Mouse (Mus musculus) midbrain, embryonic 13.5 days (tissue): ENCODE measurements around the gene 5730480H06Rik. TPM values are rescaled to one million over a fixed set of nuclear protein-coding genes. Genes with fewer than 3 reads are reported as not detected.

ENCODE experiments used
- ATAC-seq: fragments of 200-750 bp; cut with Nextera tagmentation; 2 replicates; pipeline ENCODE4 v1.8.0; 2017; ENCODE audit warnings: mild to moderate bottlenecking, moderate TSS enrichment, moderate library complexity
- H3K27ac ChIP-seq: fragments of 300-500 bp; sonication (generic); 2 replicates; pipeline ENCODE4 v1.5.1; 2015; ENCODE audit warnings: inconsistent platforms, mild to moderate bottlenecking, moderate library complexity
- H3K27me3 ChIP-seq: fragments of 300-500 bp; sonication (generic); 2 replicates; pipeline ENCODE4 v1.6.1; 2015; ENCODE audit warnings: mild to moderate bottlenecking, inconsistent platforms
- H3K36me3 ChIP-seq: fragments of 300-500 bp; sonication (generic); 2 replicates; pipeline ENCODE4 v1.6.1; 2015; ENCODE audit warnings: mild to moderate bottlenecking, inconsistent platforms
- H3K4me1 ChIP-seq: fragments of 300-500 bp; sonication (generic); replicated peaks from 2 replicates; pipeline ENCODE4 v1.6.1; 2015; ENCODE audit warnings: inconsistent platforms
- H3K4me2 ChIP-seq: fragments of 300-500 bp; sonication (generic); replicated peaks from 2 replicates; pipeline ENCODE4 v1.6.1; 2015; ENCODE audit warnings: moderate library complexity, mild to moderate bottlenecking, inconsistent platforms
- H3K4me3 ChIP-seq: fragments of 300-500 bp; sonication (generic); replicated peaks from 2 replicates; pipeline ENCODE4 v1.5.1; 2015; ENCODE audit warnings: mild to moderate bottlenecking, inconsistent platforms
- H3K9ac ChIP-seq: fragments of 300-500 bp; sonication (generic); replicated peaks from 2 replicates; pipeline ENCODE4 v1.6.1; 2015; ENCODE audit warnings: mild to moderate bottlenecking, inconsistent platforms
- H3K9me3 ChIP-seq: fragments of 300-500 bp; sonication (generic); 2 replicates; pipeline ENCODE4 v1.6.1; 2016; ENCODE audit warnings: mild to moderate bottlenecking, inconsistent platforms
- WGBS: fragments of 180-500 bp; shearing (Covaris S2); methylation state at CpG from one replicate; pipeline ENCODE4 v1.1.7; 2015; 5-methylcytosine and 5-hydroxymethylcytosine counted together
- polyA plus RNA-seq: library from polyadenylated mRNA; unstranded; fragments of >200 nt; fragmentation: Nextera tagmentation; extraction: Ambion mirVana; gene quantifications from 2 replicates; pipeline ENCODE4 v1.2.1, GENCODE M21; 2015

The 5730480H06Rik gene
- polyA plus RNA-seq, 1 experiment from 2014 or later, result 20.4 TPM

DNA sequence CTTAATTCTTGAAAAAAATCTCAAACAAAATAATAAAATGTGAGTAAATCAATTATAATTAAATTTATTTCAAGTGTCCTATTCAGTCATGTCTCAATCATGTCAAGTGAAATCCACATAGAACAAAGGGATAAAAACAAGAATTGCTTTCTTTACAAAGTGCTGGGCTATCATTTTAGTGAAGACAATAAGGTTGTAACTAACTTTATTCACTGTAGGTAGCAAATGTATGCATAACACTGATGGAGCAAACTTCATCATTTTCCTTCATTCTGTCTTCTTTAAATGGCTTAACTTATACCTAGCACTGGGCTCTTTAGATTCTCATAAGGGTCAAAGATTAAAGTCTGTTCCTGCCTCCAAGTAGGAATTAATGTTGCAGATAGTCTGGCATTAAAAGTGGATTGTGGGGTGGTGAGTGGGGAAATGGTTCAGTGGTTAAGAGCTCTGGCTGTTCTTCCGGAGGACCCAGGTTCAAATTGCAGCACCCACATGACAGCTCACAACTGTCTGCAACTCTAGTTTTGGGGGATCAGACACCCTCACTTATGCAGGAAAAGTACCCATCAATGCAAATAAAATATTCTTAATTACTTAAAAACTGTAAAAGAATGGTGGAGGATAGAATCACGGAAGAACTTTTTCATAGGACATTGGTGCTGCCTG lies 18.4 kb downstream of the 5730480H06Rik start:
- WGBS, result 92% methylated on average over 2 of the region's 2 CpGs
- H3K9me3 ChIP-seq, result no peaks in the 10 kb centered on the region
- 0 out of 2 replicates have a peak, but pooled peaks have one; percentile 60 for ATAC-seq
- no peak overlapping the region for H3K9ac ChIP-seq
- no peak overlapping the region for H3K4me2 ChIP-seq
- H3K4me3 ChIP-seq, result no peak overlapping the region
- H3K27me3 ChIP-seq, result peaks cover 36% of the 10 kb centered on the region
- no peaks in the 10 kb centered on the region for H3K36me3 ChIP-seq
- H3K4me1 ChIP-seq, result no peaks in the 10 kb centered on the region
- H3K27ac ChIP-seq, result no peak overlapping the region

DNA sequence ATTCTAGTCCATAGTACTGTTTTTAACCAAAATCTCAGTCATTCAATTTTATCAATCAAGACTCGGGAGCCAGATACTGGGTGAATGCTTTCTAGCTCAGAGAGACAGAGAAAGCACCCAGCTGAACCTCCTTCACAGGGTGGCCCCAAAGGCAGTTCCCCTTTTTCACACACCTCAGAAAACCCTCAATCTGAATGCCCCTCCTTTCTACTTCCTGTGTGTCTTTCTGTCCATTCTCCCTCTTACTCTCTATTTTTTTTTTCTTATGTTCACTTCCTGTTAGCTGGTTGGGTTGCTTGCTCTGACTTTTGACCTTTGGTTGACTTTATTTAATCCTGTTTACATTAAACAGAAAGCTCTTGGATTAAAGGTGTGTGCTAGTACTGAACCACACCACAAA lies 21.6 kb downstream of the 5730480H06Rik start:
- no peaks in the 10 kb centered on the region for H3K9me3 ChIP-seq
- H3K4me3 ChIP-seq, result no peak overlapping the region
- H3K4me2 ChIP-seq, result no peak overlapping the region
- H3K36me3 ChIP-seq, result no peaks in the 10 kb centered on the region
- H3K9ac ChIP-seq, result no peak overlapping the region
- H3K4me1 ChIP-seq, result no peaks in the 10 kb centered on the region
- no peak overlapping the region for H3K27ac ChIP-seq
- WGBS, result 88% methylated on average over 1 of the region's 1 CpGs
- H3K27me3 ChIP-seq, result peaks cover 16% of the 10 kb centered on the region
- no peak for ATAC-seq

GRCm38 (mm10) chr5:48371890-48372766 lies 44.4 kb downstream of the 5730480H06Rik start:
- Histone ChIP-seq H3K4me1 (peaks cover 14% of the 10 kb centered on the region), H3K9ac (peak overlapping the region; percentile 73), H3K9me3 (no peaks in the 10 kb centered on the region), H3K27ac (peak overlapping the region; percentile 74), H3K4me3 (peak overlapping the region; percentile 89), H3K27me3 (peaks cover 2% of the 10 kb centered on the region; the same call in 1 of the 2 replicates), H3K4me2 (peak overlapping the region; percentile 64), H3K36me3 (peaks cover 19% of the 10 kb centered on the region)
- under 1% methylated on average over 44 of the region's 44 CpGs for whole genome bisulfite sequencing
- ATAC-seq, result peak; percentile 100

DNA sequence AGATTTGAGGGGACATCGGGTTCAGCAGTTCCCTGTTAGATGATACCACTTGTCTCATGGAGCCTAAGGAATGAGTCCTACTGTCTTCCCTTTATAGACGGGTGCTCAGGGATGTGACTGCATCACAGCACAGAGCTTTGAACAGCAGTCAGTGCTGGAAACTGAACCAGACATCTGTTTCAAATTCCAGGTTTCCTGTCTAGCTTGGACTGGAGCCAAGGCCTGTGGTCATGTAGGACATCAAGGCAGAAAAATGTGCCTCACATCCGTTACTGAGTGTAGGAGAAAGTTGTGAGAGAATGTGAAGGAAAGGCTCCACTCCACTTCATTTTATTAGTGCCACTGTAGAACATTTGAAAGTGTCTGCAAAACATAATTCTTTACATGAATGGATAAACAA lies 74.7 kb downstream of the 5730480H06Rik start:
- WGBS, result 89% methylated on average over 3 of the region's 3 CpGs
- Histone ChIP-seq H3K4me3 (no peak overlapping the region), H3K9me3 (no peaks in the 10 kb centered on the region), H3K4me2 (no peak overlapping the region), H3K27ac (no peak overlapping the region), H3K27me3 (no peaks in the 10 kb centered on the region), H3K9ac (no peak overlapping the region), H3K36me3 (0 out of 2 replicates have a peak, but pooled peaks cover 7% of the 10 kb centered on the region), H3K4me1 (no peaks in the 10 kb centered on the region)
- no peak for ATAC-seq

DNA sequence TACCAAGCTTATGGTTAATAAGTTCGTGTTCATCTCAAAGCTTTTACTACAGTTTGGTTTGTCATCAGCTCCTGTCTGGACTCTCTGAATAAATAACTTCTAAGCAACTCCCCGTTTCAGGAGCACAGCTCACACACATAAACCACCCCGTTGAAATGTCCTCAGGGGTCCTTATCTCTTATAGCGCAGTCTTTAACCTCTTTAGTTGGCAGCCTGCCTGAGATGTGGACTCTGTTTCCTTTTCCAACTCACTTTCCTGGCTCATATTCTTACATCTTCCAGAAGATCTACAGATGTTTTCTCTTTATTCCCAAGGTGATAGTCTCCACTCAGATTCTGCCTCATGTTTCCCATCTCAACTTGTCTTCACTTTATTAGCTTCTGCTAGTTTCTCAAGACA lies 80.5 kb downstream of the 5730480H06Rik start:
- ATAC-seq, result no peak
- no peak overlapping the region for H3K27ac ChIP-seq
- no peak overlapping the region for H3K4me2 ChIP-seq
- peaks cover 3% of the 10 kb centered on the region; the same call in 1 of the 2 replicates for H3K4me1 ChIP-seq
- no peak overlapping the region for H3K9ac ChIP-seq
- no peaks in the 10 kb centered on the region for H3K27me3 ChIP-seq
- 88% methylated on average over 4 of the region's 4 CpGs for WGBS
- no peak overlapping the region for H3K4me3 ChIP-seq
- no peaks in the 10 kb centered on the region for H3K9me3 ChIP-seq
- no peaks in the 10 kb centered on the region for H3K36me3 ChIP-seq

DNA sequence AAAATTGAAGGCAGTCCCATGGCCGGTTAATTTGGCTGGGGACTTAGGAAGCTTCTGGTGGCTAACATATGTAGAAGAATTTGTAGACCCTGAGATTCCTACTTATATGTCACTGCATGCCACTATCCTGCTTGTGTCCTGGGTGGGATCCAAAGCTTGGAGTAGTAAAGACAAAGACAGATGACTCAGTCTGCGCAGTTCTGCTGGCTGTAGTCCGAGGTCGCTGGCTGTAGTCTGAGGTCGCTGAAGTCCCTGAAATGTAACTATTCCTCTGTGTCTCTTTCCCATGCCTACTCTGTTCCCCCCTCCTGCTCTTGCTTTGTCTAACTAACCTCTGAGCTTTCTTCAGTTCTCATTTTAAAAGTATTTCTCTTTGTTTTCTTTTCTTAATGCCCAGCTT lies 82.6 kb downstream of the 5730480H06Rik start:
- no peak overlapping the region for H3K27ac ChIP-seq
- no peak overlapping the region for H3K9ac ChIP-seq
- H3K4me1 ChIP-seq, result peaks cover 6% of the 10 kb centered on the region; the same call in 1 of the 2 replicates
- H3K36me3 ChIP-seq, result no peaks in the 10 kb centered on the region
- no peaks in the 10 kb centered on the region for H3K27me3 ChIP-seq
- no peak overlapping the region for H3K4me2 ChIP-seq
- no peaks in the 10 kb centered on the region for H3K9me3 ChIP-seq
- H3K4me3 ChIP-seq, result no peak overlapping the region
- ATAC-seq, result no peak
- WGBS, result 68% methylated on average over 5 of the region's 5 CpGs

GRCm38 (mm10) chr5:48411462-48411861 lies 83.7 kb downstream of the 5730480H06Rik start:
- WGBS, result 90% methylated on average over 4 of the region's 4 CpGs
- Histone ChIP-seq H3K4me1 (peaks cover 6% of the 10 kb centered on the region; the same call in 1 of the 2 replicates), H3K4me3 (no peak overlapping the region), H3K4me2 (no peak overlapping the region), H3K27ac (no peak overlapping the region), H3K9me3 (no peaks in the 10 kb centered on the region), H3K36me3 (no peaks in the 10 kb centered on the region), H3K9ac (no peak overlapping the region), H3K27me3 (no peaks in the 10 kb centered on the region)
- no peak for ATAC-seq

DNA sequence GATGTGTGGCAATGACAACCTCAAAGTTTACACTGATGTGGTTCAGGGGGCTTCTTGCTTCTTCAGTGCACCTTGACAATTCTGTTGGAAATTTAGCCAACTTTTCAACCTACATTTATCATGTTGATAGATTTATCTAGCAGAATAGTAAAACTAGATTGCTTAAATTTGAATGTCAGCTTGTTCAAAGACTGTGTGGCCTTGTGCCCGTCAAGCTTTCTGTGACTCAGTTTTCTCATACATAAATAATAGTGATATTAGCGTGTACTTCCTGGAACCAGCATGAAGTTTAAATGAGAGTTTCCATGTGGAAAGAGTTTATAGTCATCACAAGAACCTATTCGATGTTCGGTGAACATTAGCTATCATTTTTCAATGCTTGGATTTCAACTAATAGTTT lies 84.5 kb downstream of the 5730480H06Rik start:
- Histone ChIP-seq H3K4me3 (no peak overlapping the region), H3K9ac (no peak overlapping the region), H3K27me3 (no peaks in the 10 kb centered on the region), H3K27ac (no peak overlapping the region), H3K36me3 (no peaks in the 10 kb centered on the region), H3K4me1 (peaks cover 6% of the 10 kb centered on the region; the same call in 1 of the 2 replicates), H3K4me2 (no peak overlapping the region), H3K9me3 (no peaks in the 10 kb centered on the region)
- ATAC-seq, result no peak
- 94% methylated on average over 4 of the region's 4 CpGs for WGBS

- no peak for ATAC-seq
- no peaks in the 10 kb centered on the region for H3K9me3 ChIP-seq
- peaks cover 3% of the 10 kb centered on the region; the same call in 1 of the 2 replicates for H3K4me1 ChIP-seq
- no peaks in the 10 kb centered on the region for H3K36me3 ChIP-seq
- no peak overlapping the region for H3K27ac ChIP-seq
- no peaks in the 10 kb centered on the region for H3K27me3 ChIP-seq
- no peak overlapping the region for H3K4me2 ChIP-seq
- 89% methylated on average over 2 of the region's 2 CpGs for WGBS
- no peak overlapping the region for H3K4me3 ChIP-seq
- H3K9ac ChIP-seq, result no peak overlapping the region
Observed at GRCm38 (mm10) chr5:48419741-48420140, 92.0 kb downstream of the 5730480H06Rik start.

- Histone ChIP-seq H3K9me3 (no peaks in the 10 kb centered on the region), H3K9ac (no peak overlapping the region), H3K27ac (no peak overlapping the region), H3K36me3 (no peaks in the 10 kb centered on the region), H3K4me2 (no peak overlapping the region), H3K27me3 (no peaks in the 10 kb centered on the region), H3K4me1 (no peaks in the 10 kb centered on the region), H3K4me3 (no peak overlapping the region)
- 97% methylated on average over 1 of the region's 1 CpGs for WGBS
- no peak for ATAC-seq
Observed at GRCm38 (mm10) chr5:48421957-48422356, 94.2 kb downstream of the 5730480H06Rik start.

GRCm38 (mm10) chr5:48430459-48430858 lies 102.7 kb downstream of the 5730480H06Rik start:
- no peaks in the 10 kb centered on the region for H3K27me3 ChIP-seq
- no peak overlapping the region for H3K4me2 ChIP-seq
- no peak overlapping the region for H3K4me3 ChIP-seq
- peak; percentile 67 for ATAC-seq
- H3K9me3 ChIP-seq, result no peaks in the 10 kb centered on the region
- H3K4me1 ChIP-seq, result no peaks in the 10 kb centered on the region
- H3K36me3 ChIP-seq, result no peaks in the 10 kb centered on the region
- no peak overlapping the region for H3K27ac ChIP-seq
- H3K9ac ChIP-seq, result no peak overlapping the region

DNA sequence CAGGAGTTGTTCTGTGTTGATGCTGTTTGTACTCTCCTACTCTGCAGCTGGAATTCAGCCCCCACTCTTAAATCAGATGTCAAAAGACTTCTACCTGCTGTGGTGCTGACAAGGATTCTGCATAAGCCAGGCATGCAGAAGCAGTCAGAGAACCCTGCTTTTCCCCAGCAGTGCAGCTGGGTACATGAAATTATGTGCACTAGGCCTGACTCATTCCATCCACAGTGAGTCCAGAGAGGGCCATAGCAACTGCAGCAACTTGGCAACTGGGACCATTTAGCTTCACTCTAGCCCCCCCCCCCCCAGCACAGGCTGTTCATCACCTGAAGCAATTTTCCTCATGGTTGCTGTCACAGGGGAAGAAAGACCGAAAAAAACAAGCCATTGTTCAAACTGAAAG lies 121.1 kb downstream of the 5730480H06Rik start:
- Histone ChIP-seq H3K4me1 (no peaks in the 10 kb centered on the region), H3K9ac (no peak overlapping the region), H3K27me3 (no peaks in the 10 kb centered on the region), H3K9me3 (no peaks in the 10 kb centered on the region), H3K4me3 (no peak overlapping the region), H3K36me3 (no peaks in the 10 kb centered on the region), H3K4me2 (no peak overlapping the region), H3K27ac (no peak overlapping the region)
- no peak for ATAC-seq
- WGBS, result 86% methylated on average over 1 of the region's 1 CpGs
